ENCODE assay signal across 18 mouse cellular contexts in the genomic region with DNA sequence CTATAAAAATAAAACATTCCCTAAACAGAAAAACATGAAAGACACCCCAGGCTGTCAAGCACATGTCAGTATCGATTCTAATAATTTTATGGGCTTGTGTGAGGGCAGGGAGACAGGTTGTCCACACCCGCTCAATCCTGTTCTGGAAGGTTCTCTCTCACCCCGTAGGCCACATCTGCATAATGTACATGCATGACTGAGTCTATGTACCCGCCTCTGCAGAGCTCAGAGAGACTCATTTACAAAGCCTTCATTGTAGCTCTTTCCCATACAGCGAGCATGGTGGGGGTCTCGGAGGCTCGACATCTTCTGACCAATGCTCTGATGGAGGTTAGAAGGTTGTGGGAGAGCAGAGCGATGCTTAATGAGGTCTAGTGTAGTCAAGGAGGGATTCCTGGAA.
DNase-seq lines count a peak whose midpoint lies in the region; ATAC-seq and TF ChIP-seq lines count a peak whose summit lies in the region.
"Had no signal": no experiment of that assay in that cellular context is flagged by ENCODE, and none has a peak within 500 bp of the region (broad histone marks: within the 10 kb centered on the region; RNA-seq: fewer than 3 reads in every experiment).

No protein-coding gene starts in this region.

- H3K79me2 ChIP-seq in CH12.LX (replicated peaks; ENCODE audit: control insufficient read depth, extremely low read depth, insufficient read depth, poor library complexity, severe bottlenecking): no peaks in the 10 kb centered on the region

- no peaks in the 10 kb centered on the region for H3K27me3 ChIP-seq in hindbrain, embryonic 10.5 days (ENCODE audit: insufficient read depth, poor library complexity, severe bottlenecking)
- no peaks in the 10 kb centered on the region for H3K27me3 ChIP-seq in hindbrain, embryonic 13.5 days
- H3K27me3 ChIP-seq in CH12.LX (replicated peaks): no peaks in the 10 kb centered on the region
- H3K27me3 ChIP-seq in hindbrain, embryonic 12.5 days: no peaks in the 10 kb centered on the region
- H3K27me3 ChIP-seq in thymus, adult 2 months (ENCODE audit: control insufficient read depth, insufficient read depth, low read length): no peaks in the 10 kb centered on the region
- H3K27me3 ChIP-seq: intestine, embryonic 15.5 days; liver, embryonic 12.5 days had no signal

- H3K9me3 ChIP-seq in hindbrain, embryonic 10.5 days: no peaks in the 10 kb centered on the region
- H3K9me3 ChIP-seq in hindbrain, embryonic 13.5 days: no peaks in the 10 kb centered on the region
- no peaks in the 10 kb centered on the region for H3K9me3 ChIP-seq in CH12.LX (replicated peaks; ENCODE audit: low read length)
- no peaks in the 10 kb centered on the region for H3K9me3 ChIP-seq in hindbrain, embryonic 12.5 days (replicated peaks)
- H3K9me3 ChIP-seq: intestine, embryonic 15.5 days; liver, embryonic 12.5 days had no signal

- intact Hi-C loops in heart, postnatal 14 days (cut with DNase I): no loop called here

- no peak for TF ChIP-seq POLR2A in CH12.LX (IDR thresholded peaks at IDR 0.05; ENCODE audit: low read depth, low read length)
- TF ChIP-seq POLR2A in thymus, adult 2 months (IDR thresholded peaks at IDR 0.05; ENCODE audit: control insufficient read depth, extremely low read depth, insufficient read depth, low read length, poor library complexity): no peak

- WGBS in hindbrain, embryonic 10.5 days: 53% methylated on average over 8 of the region's 8 CpGs
- 36% methylated on average over 8 of the region's 8 CpGs for WGBS in hindbrain, embryonic 13.5 days
- WGBS in hindbrain, embryonic 12.5 days: 35% methylated on average over 8 of the region's 8 CpGs
- WGBS in thymus, adult 2 months: 95% methylated on average over 8 of the region's 8 CpGs

- H3K4me2 ChIP-seq in hindbrain, embryonic 13.5 days: no peak overlapping the region
- peak overlapping the region; percentile 4; the same call in 1 of the 2 replicates for H3K4me2 ChIP-seq in CH12.LX (ENCODE audit: insufficient read depth, low read depth, poor library complexity, severe bottlenecking)
- no peak overlapping the region for H3K4me2 ChIP-seq in hindbrain, embryonic 12.5 days (replicated peaks)
- H3K4me2 ChIP-seq: intestine, embryonic 15.5 days; liver, embryonic 12.5 days had no signal

- TF ChIP-seq EP300 in CH12.LX (IDR thresholded peaks at IDR 0.05; ENCODE audit: low read length): no peak

- no peak for TF ChIP-seq RAD21 in CH12.LX (IDR thresholded peaks at IDR 0.05; ENCODE audit: low read depth, low read length)

- peaks cover 69% of the 10 kb centered on the region for H3K4me1 ChIP-seq in hindbrain, embryonic 10.5 days (replicated peaks)
- peaks cover 53% of the 10 kb centered on the region for H3K4me1 ChIP-seq in hindbrain, embryonic 13.5 days (replicated peaks)
- H3K4me1 ChIP-seq in CH12.LX (ENCODE audit: control insufficient read depth in 1 of 2, insufficient read depth in 2 of 2): peaks cover 6 to 29% of the 10 kb centered on the region in 2 experiments; a peak in 3 of 4 replicates
- peaks cover 38% of the 10 kb centered on the region for H3K4me1 ChIP-seq in hindbrain, embryonic 12.5 days
- no peaks in the 10 kb centered on the region for H3K4me1 ChIP-seq in thymus, adult 2 months (replicated peaks; ENCODE audit: control insufficient read depth, insufficient read depth, low read length)

- no peak overlapping the region for H3K4me3 ChIP-seq in hindbrain, embryonic 10.5 days
- H3K4me3 ChIP-seq in hindbrain, embryonic 13.5 days: no peak overlapping the region
- H3K4me3 ChIP-seq in CH12.LX (replicated peaks in 1 of 3; ENCODE audit: low read depth in 2 of 3, low read length in 2 of 3, poor library complexity in 1 of 3): no peak overlapping the region
- no peak overlapping the region for H3K4me3 ChIP-seq in hindbrain, embryonic 12.5 days
- H3K4me3 ChIP-seq in thymus, adult 2 months (ENCODE audit: control insufficient read depth, insufficient read depth, low read length): no peak overlapping the region
- H3K4me3 ChIP-seq: gastrocnemius, adult 2 months; intestine, embryonic 15.5 days; liver, embryonic 12.5 days had no signal

- dilution Hi-C loops in CH12.LX (cut with MboI; ENCODE audit: extremely low pct_ligation_motif_present, extremely low pct_unique_long_range_greater_than_20kb, low sequenced_read_pairs): no loop called here

- DNase-seq in hindbrain, embryonic 10.5 days (ENCODE audit: low spot score): no peak
- DNase-seq in CH12.LX (ENCODE audit: extremely low read depth): peak; percentile 32
- DNase-seq in kidney, postnatal 14 days: peak; percentile 52
- no peak for DNase-seq in heart, postnatal 14 days
- no peak for DNase-seq in frontal cortex, postnatal 10 days (ENCODE audit: low spot score in 2 of 2)
- no peak for DNase-seq in thymus, adult 2 months
- DNase-seq: B cell, adult 2 months; cerebellum, adult 2 months; gastrocnemius, adult 2 months; heart, adult 18-20 months; heart, postnatal 4 days; lung, adult 2 months; thymus, postnatal 14 days had no signal

- TF ChIP-seq CTCF in CH12.LX (conservative IDR thresholded peaks at IDR 0.05 in 1 of 2, IDR thresholded peaks at IDR 0.05 in 1 of 2; ENCODE audit: low read depth in 2 of 2, low read length in 2 of 2): no peak
- TF ChIP-seq CTCF in thymus, adult 2 months (IDR thresholded peaks at IDR 0.05; ENCODE audit: borderline replicate concordance, control insufficient read depth, extremely low read depth, insufficient read depth, low read length, poor library complexity): no peak

- peaks cover 35% of the 10 kb centered on the region for H3K36me3 ChIP-seq in hindbrain, embryonic 10.5 days
- peaks cover 7% of the 10 kb centered on the region; the same call in 1 of the 2 replicates for H3K36me3 ChIP-seq in hindbrain, embryonic 13.5 days
- H3K36me3 ChIP-seq in CH12.LX (replicated peaks in 1 of 2; ENCODE audit: control insufficient read depth in 1 of 2, insufficient read depth in 1 of 2, low read length in 1 of 2): no peaks in the 10 kb centered on the region
- H3K36me3 ChIP-seq in hindbrain, embryonic 12.5 days: no peaks in the 10 kb centered on the region
- H3K36me3 ChIP-seq in thymus, adult 2 months (ENCODE audit: control insufficient read depth, insufficient read depth, low read length): no peaks in the 10 kb centered on the region
- H3K36me3 ChIP-seq: intestine, embryonic 15.5 days; liver, embryonic 12.5 days had no signal

- in situ Hi-C loops in CH12.LX (cut with MboI; ENCODE audit: low pct_ligation_motif_present, low pct_unique_long_range_greater_than_20kb, low sequenced_read_pairs): no loop called here

- peak overlapping the region; percentile 65; the same call in 1 of the 2 replicates for H3K27ac ChIP-seq in hindbrain, embryonic 10.5 days
- no peak overlapping the region for H3K27ac ChIP-seq in hindbrain, embryonic 13.5 days
- H3K27ac ChIP-seq in CH12.LX (ENCODE audit: insufficient read depth, low read depth): no peak overlapping the region
- peak overlapping the region; percentile 24; the same call in 1 of the 2 replicates for H3K27ac ChIP-seq in hindbrain, embryonic 12.5 days
- H3K27ac ChIP-seq in thymus, adult 2 months (ENCODE audit: control insufficient read depth, insufficient read depth, low read length): no peak overlapping the region
- H3K27ac ChIP-seq: gastrocnemius, adult 2 months; intestine, embryonic 15.5 days; liver, embryonic 12.5 days; stomach, postnatal 0 days had no signal

- no peak for ATAC-seq in hindbrain, embryonic 13.5 days (ENCODE audit: low FRiP score)
- ATAC-seq in hindbrain, embryonic 12.5 days (ENCODE audit: low FRiP score): no peak
- ATAC-seq: intestine, embryonic 15.5 days; liver, embryonic 12.5 days had no signal

- no peak overlapping the region for H3K9ac ChIP-seq in hindbrain, embryonic 13.5 days
- no peak overlapping the region for H3K9ac ChIP-seq in CH12.LX (ENCODE audit: insufficient read depth, low read depth)
- H3K9ac ChIP-seq in hindbrain, embryonic 12.5 days: no peak overlapping the region
- H3K9ac ChIP-seq: intestine, embryonic 15.5 days; liver, embryonic 12.5 days had no signal

TF ChIP-seq in CH12.LX, 34 proteins besides CTCF, POLR2A, EP300 and RAD21:
- TF ChIP-seq ELF1 (IDR thresholded peaks at IDR 0.05; ENCODE audit: low read depth, low read length) (no peak), ZMIZ1 (IDR thresholded peaks at IDR 0.05; ENCODE audit: low read depth, low read length) (no peak), E2F4 (IDR thresholded peaks at IDR 0.05; ENCODE audit: insufficient replicate concordance, low read depth, low read length) (no peak), NELFE (IDR thresholded peaks at IDR 0.05; ENCODE audit: low read depth, low read length) (no peak), KAT2A (IDR thresholded peaks at IDR 0.05; ENCODE audit: insufficient replicate concordance, low read length) (no peak), MAZ (IDR thresholded peaks at IDR 0.05; ENCODE audit: low read depth, low read length) (no peak), PAX5 (IDR thresholded peaks at IDR 0.05; ENCODE audit: low read length) (no peak), POLR2AphosphoS2 (IDR thresholded peaks at IDR 0.05; ENCODE audit: low read depth, low read length) (no peak), ETS1 (conservative IDR thresholded peaks at IDR 0.05; ENCODE audit: low read depth, low read length) (no peak), MAX (IDR thresholded peaks at IDR 0.05; ENCODE audit: low read length) (no peak), MAFK (IDR thresholded peaks at IDR 0.05; ENCODE audit: insufficient replicate concordance, low read length) (no peak), JUND (conservative IDR thresholded peaks at IDR 0.05; ENCODE audit: low read depth, low read length) (no peak), USF2 (conservative IDR thresholded peaks at IDR 0.05; ENCODE audit: low read depth, low read length) (no peak), RCOR1 (conservative IDR thresholded peaks at IDR 0.05; ENCODE audit: low read depth, low read length) (no peak), TCF12 (IDR thresholded peaks at IDR 0.05; ENCODE audit: low read depth, low read length) (no peak), ZKSCAN1 (IDR thresholded peaks at IDR 0.05; ENCODE audit: borderline replicate concordance, low read depth, low read length) (no peak), SMC3 (IDR thresholded peaks at IDR 0.05; ENCODE audit: low read depth, low read length) (no peak), JUN (IDR thresholded peaks at IDR 0.05; ENCODE audit: insufficient read depth, low read depth, low read length) (no peak), BHLHE40 (IDR thresholded peaks at IDR 0.05; ENCODE audit: low read depth, low read length) (no peak), MEF2A (IDR thresholded peaks at IDR 0.05; ENCODE audit: borderline replicate concordance, low read depth, low read length) (no peak)
TF ChIP-seq in CH12.LX: peak in this region for 0.

Comparison
In these comparisons a context has a peak if more than half of its experiments do, and no peak if none do; other contexts are left out.
1. H3K27ac ChIP-seq: peak in hindbrain, embryonic 10.5 days (single experiment) and hindbrain, embryonic 12.5 days (single experiment); none in hindbrain, embryonic 13.5 days (single experiment), CH12.LX (single experiment) and thymus, adult 2 months (single experiment).
2. DNase-seq: peak in CH12.LX (single experiment) and kidney, postnatal 14 days (single experiment); none in hindbrain, embryonic 10.5 days (single experiment), heart, postnatal 14 days (0 of 2), frontal cortex, postnatal 10 days (0 of 2) and thymus, adult 2 months (single experiment).